Mouse (Mus musculus): ENCODE data around the gene Foxr1.

- TF ChIP-seq CTCF (IDR thresholded peaks at IDR 0.05; ENCODE audit: borderline replicate concordance, extremely low read depth, insufficient read depth, insufficient read length) = no peak
- TF ChIP-seq POLR2A (IDR thresholded peaks at IDR 0.05; ENCODE audit: borderline replicate concordance, extremely low read depth, insufficient read depth, insufficient read length, poor library complexity, severe bottlenecking) = no peak
Observed at GRCm38 (mm10) chr9:44417156-44417891, 23.6 kb downstream of the Foxr1 start.
